Mouse (Mus musculus): ENCODE measurements around the gene Nr2c1.

The Nr2c1 gene

DNA sequence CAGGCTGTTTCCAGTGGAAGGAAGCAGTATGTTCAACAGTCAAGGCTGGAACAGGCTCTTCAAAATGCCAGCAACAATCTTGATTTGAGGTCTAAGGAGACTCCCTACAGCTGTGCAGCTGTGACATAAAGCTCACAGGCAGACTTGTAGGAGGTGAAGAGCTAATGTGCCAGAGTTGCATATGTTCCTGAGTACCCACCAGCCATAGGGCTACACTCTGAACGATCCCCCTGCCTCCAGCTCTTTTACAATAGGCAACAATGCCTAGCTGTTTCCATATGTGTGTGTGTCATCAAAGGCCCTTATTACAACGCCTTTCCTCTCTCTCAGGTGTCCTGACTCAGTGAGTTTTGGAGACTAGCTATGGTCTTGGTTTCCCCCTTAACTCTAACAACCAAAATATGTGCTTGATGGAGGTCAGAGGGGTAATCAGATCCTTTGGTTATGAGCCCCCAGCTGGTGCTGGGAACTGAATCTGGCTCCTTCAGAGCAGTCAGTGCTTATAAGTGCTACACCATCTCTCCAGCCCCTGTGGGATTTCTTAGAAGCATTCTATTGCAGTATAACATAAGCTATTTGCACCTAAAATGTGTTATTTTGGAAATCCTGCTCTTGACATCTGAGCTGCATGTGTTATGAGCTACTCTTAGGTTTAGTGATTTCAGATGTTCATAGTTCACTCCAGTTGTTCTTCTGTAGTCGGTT is 7.4 kb upstream of the Nr2c1 start:
- no peak for DNase-seq

DNA sequence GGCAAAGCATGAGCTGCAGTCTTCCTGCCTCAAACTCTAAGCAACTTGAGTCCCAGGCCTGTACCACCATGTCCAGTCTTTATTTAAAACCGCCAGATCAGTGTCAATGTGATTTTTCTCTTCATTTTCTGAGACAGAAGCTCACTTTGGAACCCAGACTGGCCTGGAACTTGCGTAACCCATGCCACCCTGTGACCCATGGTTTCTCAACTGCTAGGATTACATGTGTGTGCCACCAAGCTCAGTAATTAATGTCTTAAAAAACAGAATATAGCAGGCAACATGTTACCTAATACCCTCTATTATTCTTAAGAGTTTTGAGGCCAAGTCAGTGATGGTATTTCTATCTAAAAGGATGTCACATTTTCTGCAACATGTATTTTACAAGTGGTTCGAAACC is 5.4 kb upstream of the Nr2c1 start:
- DNase-seq, result no peak

DNA sequence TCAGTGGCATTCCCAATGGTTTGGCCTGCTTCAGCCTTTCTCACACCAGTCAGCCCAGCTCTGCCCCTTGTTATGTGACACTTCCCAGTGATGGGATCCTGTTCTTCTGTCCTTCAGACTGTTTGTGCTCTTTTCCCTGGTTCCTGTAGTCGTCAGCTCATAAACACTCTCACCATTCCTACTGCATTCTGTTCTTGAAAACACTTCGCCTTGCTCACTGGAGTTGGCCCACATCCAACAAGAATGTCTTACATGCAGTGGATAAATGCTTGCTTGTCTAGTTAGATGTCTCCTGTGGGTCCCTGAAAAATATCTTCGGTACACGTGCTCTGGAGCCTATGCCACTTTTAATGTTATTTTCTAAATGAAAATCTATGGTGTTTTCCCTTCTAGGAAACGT is 3.2 kb upstream of the Nr2c1 start:
- DNase-seq, result no peak

DNA sequence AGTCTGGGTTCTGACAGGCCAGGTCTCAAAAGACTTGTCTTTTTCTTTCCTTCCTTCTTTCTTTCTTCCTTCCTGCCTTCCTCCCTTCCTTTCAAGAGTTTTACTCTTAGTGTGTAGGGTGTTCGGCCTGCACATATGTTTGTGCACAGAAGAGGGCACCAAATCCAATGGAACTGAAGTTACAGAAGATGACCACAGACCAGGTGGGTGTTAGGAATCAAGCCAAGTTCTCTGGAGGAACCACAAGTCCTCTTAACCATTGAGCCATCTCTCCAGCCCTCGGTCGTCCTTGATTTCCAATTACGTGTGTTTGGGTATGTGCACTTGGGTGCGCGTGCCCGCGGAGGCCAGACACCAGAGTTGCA is 450 bp upstream of the Nr2c1 start:
- DNase-seq, result no peak

DNA sequence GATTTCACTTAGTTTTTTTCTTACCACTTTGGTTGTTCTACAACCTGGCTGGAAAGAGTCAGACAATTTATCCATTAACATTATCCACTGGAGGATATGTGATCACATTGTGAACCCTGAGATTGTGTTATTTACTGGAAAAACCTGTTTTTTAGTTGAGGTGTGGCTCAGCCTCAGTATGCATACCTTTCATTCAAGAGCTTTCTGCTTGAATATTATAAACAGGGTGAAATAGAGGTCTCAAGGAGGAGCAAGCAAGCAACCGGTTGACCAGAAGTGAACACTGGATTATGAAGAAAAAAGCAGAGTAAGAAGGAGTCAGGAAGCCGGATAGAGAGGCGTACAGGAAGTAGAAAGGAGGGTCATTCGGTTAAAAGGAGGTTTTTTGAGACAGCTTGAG is 3.7 kb downstream of the Nr2c1 start:
- DNase-seq, result no peak

DNA sequence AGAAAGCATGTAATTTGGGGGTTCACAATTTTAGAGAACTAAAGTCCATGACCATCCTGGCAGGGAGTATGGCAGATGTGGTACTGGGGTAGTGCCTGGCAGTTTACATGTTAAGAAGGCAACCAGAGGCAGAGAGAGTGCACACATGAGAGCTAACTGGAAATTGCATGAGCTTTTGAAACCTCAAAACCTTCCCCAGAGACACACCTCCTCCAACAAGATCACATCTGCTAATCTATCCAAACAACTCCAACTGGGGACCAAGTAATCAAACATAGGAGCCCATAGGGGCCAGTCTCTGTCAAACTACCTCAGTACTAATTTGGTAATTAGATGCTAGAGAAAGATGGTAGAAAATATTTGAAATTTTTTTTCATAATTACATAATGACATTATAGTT is 6.0 kb downstream of the Nr2c1 start:
- DNase-seq, result no peak

DNA sequence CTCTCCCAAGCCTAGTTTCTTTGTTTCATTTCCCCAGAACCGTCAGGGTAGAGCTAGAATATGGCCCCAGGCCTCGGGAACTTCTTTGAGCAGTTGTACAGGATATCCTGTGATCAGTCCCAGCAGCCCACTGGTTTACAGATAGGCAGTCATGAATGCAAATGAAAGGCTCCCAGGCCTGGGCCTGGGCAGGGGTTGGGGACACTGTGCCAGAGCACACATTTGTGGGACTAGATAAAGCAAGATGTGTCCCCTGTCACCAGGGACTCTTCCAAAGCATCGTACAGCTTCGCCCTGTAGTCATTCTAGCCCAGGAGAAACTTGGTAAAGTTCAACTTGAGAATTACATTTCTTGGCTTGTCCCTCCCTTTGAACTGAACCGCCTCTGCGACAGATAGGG is 11.1 kb downstream of the Nr2c1 start:
- no peak for DNase-seq

DNA sequence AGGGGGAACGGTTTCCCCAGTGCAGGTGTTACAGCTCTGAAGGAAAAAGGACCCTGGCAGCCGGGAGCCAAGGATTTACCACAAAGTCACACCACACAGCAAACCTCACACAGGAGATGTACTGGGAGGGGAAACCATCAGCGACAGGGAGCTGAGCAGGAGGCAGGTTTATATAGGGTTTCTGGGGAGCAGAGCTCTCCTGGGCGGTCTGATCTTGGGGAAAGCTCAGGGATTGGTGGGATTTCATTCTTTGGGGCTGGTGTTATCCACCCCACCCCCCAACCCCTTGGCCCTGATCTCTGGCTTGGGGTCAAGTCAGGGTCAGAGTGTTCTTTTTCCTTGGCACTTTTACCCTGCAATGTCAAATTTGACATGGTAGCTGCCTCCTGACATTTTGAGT is 11.6 kb downstream of the Nr2c1 start:
- DNase-seq, result no peak

DNA sequence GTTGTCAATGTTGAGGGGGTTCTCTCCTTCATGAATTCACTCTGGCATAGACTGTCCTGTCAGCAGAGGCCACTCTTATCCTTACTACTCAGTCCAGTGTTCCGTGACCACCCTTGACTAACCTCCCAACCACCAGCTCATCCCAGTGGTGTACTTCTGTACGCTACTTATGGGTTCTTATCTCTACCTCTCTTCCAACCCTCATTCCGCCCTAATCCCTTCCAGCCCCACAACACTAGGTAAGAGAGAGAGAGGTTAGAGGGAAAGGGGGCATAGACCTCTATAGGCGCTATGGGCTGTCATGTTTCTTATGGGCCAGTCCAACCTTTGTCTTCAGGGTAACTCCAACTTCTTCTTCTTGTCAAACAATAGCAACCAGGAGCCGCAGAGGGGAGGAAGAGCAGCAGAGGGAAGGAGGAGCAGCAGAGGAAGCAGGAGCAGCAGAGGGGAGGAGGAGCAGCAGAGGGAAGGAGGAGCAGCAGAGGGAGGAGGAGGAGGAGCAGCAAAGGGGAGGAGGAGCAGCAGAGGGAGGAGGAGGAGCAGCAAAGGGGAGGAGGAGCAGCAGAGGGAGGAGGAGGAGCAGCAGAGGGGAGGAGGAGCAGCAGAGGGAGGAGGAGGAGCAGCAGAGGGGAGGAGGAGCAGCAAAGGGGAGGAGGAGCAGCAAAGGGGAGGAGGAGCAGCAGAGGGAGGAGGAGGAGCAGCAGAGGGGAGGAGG is 13.4 kb downstream of the Nr2c1 start:
- no peak for DNase-seq

DNA sequence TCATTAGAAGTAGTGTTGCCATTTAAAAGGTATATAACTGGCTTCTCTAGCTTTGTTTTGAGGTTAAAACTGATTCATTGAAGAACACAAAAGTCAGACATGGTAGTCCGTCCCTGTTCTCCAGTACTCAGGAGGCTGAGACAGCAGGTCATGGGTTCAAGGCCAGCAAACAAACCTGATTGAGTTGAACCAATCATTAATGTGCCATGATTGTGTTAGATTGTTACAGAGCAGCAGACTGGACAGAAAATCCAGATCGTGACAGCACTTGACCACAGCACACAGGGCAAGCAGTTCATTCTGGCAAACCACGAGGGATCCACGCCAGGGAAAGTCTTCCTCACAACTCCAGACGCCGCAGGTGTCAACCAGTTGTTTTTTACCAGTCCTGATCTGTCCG is 14.2 kb downstream of the Nr2c1 start:
- no peak for DNase-seq

DNA sequence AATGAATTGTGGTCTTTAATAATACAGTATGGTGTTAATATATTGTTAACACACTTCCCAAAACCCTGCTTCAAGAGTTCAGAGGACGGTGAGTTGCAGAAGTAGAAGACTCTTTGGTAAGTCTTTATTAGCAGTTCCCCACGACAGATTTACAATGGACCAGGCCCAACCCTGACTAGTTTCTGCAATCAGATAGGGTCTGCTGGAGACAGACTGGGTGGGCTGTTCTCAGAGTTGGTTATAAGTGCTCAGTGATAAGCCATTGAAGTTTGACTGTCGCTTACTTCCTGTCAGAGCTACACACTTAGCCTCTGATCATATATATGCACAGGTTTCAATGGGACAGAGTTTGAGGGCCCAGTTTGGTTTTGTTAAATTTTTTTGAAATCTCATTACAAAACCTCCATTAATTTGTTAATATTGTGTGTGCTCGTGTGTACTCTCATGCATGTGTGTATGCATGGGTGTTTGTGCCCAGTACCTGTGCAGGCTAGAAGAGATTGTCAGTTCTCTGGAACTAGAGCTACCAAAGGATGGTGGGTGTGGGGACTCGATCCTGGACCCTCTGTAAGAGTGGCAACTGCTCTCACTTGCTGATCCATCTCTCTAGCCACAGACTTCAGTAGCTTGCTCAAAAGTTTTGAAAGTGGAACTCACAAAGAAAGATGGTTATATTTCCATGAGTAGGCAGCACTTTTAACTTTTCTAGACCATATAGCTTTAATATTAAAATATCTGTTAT is 16.5 kb downstream of the Nr2c1 start:
- no peak for DNase-seq

DNA sequence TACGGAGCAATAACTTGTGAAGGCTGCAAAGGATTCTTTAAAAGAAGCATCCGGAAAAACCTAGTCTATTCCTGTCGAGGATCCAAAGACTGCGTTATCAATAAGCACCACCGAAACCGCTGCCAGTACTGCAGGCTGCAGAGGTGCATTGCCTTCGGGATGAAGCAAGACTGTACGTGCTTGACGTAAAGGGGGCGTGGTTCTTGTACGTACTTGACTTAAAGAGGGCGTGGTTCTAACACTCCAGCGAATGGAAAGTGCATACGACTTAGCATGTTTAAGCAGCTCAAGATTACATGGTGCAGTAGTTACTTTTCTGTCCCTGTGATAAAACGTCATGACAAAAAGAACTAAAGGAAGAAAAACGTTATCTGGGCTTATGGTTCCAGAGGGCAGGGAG is 17.6 kb downstream of the Nr2c1 start:
- DNase-seq, result no peak

DNA sequence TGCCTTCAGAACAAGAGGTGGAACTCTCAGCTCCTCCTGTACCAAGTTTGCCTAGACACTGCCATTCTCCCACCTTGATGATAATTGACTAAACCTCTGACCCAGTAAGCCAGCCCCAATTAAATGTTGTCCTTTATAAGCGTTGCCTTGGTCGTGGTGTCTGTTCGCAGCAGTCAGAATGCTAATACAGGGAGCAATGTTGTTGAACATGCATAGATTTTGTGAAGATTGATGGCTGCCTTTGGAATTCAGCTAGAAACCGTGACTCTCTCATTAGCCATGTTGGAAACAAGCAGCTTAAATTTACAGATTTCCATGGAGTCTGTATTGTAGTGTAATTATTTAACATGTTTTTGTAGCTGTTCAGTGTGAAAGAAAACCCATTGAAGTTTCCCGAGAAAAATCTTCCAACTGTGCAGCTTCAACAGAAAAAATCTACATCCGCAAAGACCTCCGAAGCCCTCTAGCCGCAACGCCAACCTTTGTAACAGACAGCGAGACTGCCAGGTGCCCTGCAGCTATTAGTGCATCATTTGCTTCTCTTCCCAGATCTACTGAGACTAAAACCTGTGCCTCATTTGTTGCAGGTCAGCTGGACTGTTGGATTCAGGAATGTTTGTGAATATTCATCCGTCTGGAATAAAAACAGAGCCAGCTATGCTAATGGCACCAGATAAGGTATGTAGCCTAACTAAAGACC is 19.4 kb downstream of the Nr2c1 start:
- DNase-seq, result no peak

DNA sequence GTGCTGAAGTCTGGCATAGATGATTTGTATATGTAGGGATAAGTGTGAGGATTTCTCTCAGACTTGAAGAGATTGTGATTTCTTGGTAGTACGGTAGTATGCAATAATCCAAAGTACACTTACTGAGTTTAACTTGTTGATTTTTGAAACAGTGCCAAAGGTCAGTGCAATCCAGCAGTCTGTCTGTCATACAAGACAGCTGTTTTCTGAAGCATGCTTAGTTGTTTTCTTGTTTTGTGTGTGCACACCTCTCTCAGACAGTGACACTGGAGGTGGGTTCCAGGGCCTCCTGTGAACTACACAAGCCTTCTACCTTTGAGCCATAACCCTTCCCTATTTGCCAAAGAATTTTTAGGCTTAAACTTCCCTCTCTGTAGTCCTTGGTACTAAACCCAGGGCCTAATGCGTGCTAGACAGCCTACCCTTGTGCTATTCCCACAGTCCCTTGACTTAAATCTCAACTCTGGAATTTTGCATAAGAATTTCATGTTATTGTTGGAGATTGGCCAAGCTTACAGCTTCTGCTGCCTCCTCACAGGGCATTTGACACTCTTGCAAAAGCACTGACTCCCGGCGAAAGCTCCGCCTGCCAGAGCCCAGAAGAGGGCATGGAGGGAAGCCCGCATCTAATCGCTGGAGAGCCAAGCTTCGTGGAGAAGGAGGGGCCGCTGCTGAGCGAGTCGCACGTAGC is 23.8 kb downstream of the Nr2c1 start:
- DNase-seq, result no peak

DNA sequence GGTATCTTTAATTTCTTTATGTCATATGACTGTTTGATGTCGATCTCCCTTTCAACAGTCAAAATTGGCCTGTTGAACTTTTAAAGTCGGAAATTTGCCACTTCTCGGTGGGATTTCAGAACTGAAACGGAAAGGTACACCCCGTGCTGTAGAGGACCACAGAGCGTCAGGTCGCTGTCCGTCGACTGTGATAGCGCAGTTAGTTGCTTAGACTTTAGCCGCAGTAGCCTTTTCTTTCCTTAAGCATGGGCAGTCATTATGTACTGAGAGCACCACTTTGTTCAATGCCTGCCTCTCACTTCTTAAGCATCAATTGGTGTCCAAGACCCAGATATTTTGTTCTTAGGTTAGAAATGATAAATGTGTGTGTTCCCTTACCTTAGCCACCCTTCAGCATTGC is 24.3 kb downstream of the Nr2c1 start:
- no peak for DNase-seq

DNA sequence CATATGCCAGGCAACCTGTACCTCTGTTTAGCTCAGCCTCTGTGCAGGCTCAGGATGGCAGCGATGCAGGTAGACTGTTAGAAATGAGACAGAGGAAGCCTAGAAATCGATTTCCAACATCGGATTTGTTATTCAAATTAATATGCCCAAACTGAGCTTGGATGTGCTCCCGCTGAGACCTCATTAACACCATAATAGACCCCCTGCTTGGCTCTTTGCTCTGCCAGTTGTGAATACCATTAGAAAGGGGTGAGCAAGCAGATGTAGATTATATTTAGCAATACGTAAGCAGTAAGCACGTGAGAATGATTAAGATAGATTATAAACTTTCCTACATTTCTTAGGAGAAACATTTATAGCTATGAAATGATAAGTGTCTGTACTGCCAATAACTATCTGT is 24.9 kb downstream of the Nr2c1 start:
- DNase-seq, result no peak

DNA sequence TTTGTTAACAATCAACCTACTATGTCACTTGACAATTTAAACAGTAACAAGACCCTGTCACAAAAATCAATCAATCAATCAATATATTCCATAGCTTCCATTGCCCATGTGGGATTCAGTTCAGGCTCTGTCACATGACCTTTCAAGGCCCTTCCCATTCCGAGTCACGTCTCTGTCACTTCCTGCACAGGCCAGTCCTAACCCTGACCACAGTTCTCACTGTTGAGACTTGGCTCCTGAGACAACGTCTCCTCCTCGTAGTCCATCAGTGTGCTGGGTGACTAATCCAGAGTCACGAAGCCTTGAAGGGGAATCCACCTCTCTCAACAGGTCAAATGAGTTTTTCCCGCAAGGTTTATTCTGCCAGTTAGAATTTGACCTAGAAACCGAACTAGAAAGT is 26.8 kb downstream of the Nr2c1 start:
- DNase-seq, result no peak

DNA sequence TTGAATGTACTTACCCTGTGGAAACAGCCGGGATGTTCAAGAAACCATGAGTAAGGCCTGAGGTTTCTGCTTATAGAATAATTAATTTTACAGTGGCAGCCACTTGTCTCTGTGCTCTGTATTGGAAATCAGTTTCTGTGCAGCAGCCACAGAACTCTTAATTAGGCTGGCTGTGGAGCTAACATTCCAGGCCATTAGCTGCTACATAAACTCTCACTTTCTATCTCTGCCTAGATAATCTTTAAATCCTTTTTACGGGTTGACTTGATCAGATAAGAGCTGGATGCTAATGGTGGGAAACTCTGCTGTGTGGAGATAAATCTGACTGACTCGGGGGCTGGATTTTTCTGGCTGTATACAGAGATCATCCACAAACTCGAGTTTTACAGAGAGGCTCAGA is 35.4 kb downstream of the Nr2c1 start:
- DNase-seq, result no peak

DNA sequence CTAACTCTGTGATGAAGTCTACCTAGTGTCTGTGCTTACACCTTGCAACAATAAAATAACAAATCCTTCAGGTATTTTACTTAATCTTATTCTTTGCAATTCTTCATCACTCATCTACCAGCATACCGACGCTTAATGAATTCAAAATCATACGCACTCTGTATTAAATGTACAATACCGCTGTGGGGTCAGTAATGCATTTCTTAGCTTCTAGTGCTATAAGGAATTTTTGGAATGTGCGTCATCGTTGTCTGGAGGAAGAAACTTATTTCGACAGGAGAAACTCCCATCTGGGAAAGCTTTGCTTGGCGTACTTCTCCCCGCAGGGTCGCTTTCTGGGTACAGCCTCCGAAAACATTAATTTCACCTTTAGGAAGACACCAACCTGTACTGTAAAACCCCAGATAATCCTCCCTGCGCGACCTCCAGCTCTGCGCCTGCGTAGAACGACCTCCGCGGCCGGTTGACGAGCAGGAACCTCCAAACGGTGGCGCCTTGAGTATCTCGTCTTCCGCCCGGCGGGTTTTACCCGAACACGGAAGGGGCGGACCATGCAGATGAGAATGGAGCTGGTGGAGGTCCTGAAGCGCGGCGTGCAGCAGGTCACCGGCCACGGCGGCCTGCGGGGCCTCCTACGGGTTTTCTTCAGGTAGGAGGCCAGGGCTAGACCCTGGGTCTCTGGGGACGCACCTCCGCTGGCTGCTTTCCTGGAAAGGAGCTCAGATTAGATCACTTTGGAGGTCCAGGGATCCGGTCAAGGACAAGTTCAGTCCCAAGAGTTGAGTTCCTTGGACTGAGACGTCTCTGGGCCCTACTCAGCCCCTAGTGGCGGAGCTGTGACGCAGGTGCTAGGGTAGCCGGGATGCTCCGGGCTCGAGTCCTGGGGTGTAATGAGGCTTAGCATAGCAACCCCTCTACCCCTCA is 50.9 kb downstream of the Nr2c1 start, which contains the start of gene Ndufa12:
Gene Ndufa12 (plus strand): TSS at position 239 of the 924 bp plus-strand sequence.
- peak; percentile 88 to 94 for DNase-seq

DNA sequence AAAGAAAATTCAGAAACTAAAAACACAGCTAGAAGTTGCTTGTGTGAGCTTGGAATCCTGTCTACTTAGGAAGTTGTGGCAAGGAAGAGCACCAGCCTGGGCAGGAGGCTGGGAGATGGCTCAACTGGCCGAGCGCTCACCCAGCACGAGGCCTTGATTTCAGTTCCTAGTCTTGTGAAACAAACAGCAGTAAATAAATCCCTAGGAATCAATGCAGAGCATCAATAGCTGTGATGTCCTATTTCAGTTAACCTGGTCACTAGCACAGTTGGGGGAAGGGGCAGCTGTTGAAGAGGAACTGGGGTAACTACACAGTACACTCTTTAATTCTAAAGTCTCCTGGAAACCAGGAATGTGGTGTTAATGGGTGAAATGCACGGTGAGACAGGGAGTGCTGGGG is 57.1 kb downstream of the Nr2c1 start:
- no peak for DNase-seq

DNA sequence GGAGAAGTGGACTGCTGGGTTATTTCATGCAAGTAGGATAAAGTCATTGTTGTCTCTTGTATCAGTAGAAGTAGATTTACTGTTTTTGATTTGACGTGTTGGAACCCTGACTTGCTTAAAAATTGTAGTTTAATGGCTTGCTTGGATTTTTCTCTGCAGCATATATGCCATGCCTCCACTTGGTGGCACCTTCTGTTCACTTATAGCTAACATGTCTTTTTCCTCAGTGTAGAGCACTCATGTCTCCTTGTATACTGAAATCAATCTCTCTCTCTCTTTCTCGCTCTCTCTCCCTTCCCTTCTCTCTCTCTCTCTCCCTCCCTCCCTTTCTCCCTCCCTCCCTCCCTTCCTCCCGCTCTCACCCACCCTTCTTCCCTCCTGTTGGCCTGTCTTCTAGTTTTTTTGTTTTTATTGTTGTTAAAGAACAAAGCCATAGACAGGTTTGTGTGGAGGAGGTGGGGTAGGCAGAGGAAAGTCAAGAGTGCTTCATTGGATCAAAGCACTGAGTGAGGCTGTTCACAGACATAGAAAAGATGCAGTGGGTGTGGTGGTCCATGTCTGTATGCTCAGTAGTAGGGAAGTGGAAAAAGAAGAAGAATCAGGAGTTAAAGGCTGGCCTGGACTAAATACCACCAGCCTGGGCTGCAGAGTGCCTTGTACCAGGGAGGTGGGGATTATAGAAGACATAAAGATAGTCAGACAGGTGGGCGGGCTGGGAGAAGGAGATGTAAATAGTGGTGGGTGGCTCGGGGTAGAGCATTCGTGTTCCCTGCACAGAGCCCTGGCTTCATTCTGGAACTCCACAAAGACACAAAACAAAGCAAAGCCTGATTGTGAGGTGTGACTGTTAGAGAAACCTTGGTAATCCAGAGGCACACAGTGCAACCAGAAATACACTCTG is 63.1 kb downstream of the Nr2c1 start:
- no peak for DNase-seq

Measured in spleen, adult 18-20 months (tissue).